Comparison of ENCODE assay signal across 9 mouse cellular contexts in the genomic region with DNA sequence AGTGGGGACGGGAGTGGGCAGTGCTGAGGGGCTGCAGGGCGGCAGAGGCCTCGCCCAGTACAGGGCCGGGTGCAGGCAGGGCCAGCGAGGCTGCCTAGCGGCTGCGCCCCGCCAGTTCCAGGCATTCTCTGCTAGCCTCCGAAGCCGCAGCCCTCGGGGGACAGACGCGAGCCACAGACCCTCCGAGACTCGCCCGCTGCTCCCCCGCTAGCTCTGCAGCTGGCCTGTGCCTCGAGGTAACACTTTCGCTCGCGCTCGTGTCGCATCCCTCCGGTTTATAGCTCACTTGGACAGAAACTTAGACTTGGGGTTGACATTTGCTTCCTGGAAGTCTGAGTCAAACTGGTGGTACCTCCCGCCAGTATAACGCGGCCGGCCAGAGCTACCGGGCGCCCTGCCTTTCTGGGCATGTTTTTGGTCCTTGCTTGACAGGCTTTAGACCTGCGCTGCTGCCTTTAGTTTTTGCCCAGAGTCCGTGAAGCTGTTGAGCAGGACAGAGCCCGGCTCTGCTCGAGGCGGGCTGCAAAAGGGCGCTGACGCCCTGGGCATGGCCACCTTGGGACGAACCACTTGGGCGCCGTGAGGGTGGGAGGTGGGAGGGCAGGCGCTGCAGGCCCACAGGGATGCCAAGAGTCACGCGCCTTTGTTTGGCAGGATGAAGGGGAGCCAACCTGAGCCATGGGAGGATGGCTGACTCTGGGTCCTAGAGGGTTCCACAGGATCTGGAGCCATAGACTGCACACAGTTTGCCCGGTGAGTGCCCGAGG. TPM values are rescaled to one million over a fixed set of nuclear protein-coding genes. Genes with fewer than 3 reads are reported as not detected.
DNase-seq lines count a peak whose midpoint lies in the region; ATAC-seq and TF ChIP-seq lines count a peak whose summit lies in the region.
"Had no signal": no experiment of that assay in that cellular context is flagged by ENCODE, and none has a peak within 500 bp of the region (broad histone marks: within the 10 kb centered on the region; RNA-seq: fewer than 3 reads in every experiment).

No protein-coding gene starts in this region.

- peak overlapping the region; percentile 64 for H3K9ac ChIP-seq in hindbrain, embryonic 12.5 days
- peak overlapping the region; percentile 67 for H3K9ac ChIP-seq in liver, embryonic 15.5 days

- H3K79me2 ChIP-seq in C2C12 (ENCODE audit: control insufficient read depth, insufficient read depth): peaks cover 25% of the 10 kb centered on the region

- peaks cover 51% of the 10 kb centered on the region for H3K4me1 ChIP-seq in hindbrain, embryonic 12.5 days
- peaks cover 69% of the 10 kb centered on the region for H3K4me1 ChIP-seq in liver, embryonic 15.5 days (replicated peaks)

- peaks cover 13% of the 10 kb centered on the region for H3K79me3 ChIP-seq in C2C12 (ENCODE audit: low read depth)

- no peak for DNase-seq in gastrocnemius, adult 2 months
- DNase-seq in gastrocnemius, postnatal 36 days: no peak
- peak; percentile 43 to 63 for DNase-seq in cerebellum, postnatal 14 days
- DNase-seq in urinary bladder, postnatal 10 days (ENCODE audit: low spot score): no peak

- no peak for TF ChIP-seq CTCF in gastrocnemius, adult 2 months (IDR thresholded peaks at IDR 0.05)
- no peak for TF ChIP-seq CTCF in C2C12 (IDR thresholded peaks at IDR 0.05; ENCODE audit: control insufficient read depth, insufficient read depth, insufficient read length)

- intact Hi-C loops in gastrocnemius, adult 2 months (cut with DNase I): no loop called here
- intact Hi-C loops in gastrocnemius, postnatal 36 days (cut with DNase I): no loop called here

- no peaks in the 10 kb centered on the region for H3K9me3 ChIP-seq in hindbrain, embryonic 12.5 days (replicated peaks)
- no peaks in the 10 kb centered on the region for H3K9me3 ChIP-seq in liver, embryonic 15.5 days (replicated peaks)

- H3K4me3 ChIP-seq in gastrocnemius, adult 2 months: peak overlapping the region; percentile 87
- peak overlapping the region; percentile 41 for H3K4me3 ChIP-seq in C2C12 (ENCODE audit: insufficient read depth, poor library complexity, severe bottlenecking)
- H3K4me3 ChIP-seq in hindbrain, embryonic 12.5 days: peak overlapping the region; percentile 46; the same call in 1 of the 2 replicates
- peak overlapping the region; percentile 74 for H3K4me3 ChIP-seq in liver, embryonic 15.5 days (replicated peaks)

- H3K27ac ChIP-seq in gastrocnemius, adult 2 months: peak overlapping the region; percentile 98
- peak overlapping the region; percentile 89 for H3K27ac ChIP-seq in hindbrain, embryonic 12.5 days
- H3K27ac ChIP-seq in liver, embryonic 15.5 days (replicated peaks): peak overlapping the region; percentile 89

- H3K27me3 ChIP-seq in C2C12 (ENCODE audit: control insufficient read depth, insufficient read depth, insufficient read length): no peaks in the 10 kb centered on the region
- H3K27me3 ChIP-seq in hindbrain, embryonic 12.5 days: no peaks in the 10 kb centered on the region
- H3K27me3 ChIP-seq in liver, embryonic 15.5 days: no peaks in the 10 kb centered on the region; the same call in 1 of the 2 replicates
- H3K27me3 ChIP-seq: Patski had no signal

- peak overlapping the region; percentile 9 for H3ac ChIP-seq in C2C12 (ENCODE audit: control insufficient read depth, insufficient read length, low read depth)

- 83% methylated on average over 45 of the region's 45 CpGs for WGBS in hindbrain, embryonic 12.5 days
- 89% methylated on average over 45 of the region's 45 CpGs for WGBS in liver, embryonic 15.5 days (ENCODE audit: insufficient replicate concordance)

- H3K4me2 ChIP-seq in hindbrain, embryonic 12.5 days (replicated peaks): peak overlapping the region; percentile 65
- H3K4me2 ChIP-seq in liver, embryonic 15.5 days: peak overlapping the region; percentile 84

- ATAC-seq in hindbrain, embryonic 12.5 days (ENCODE audit: low FRiP score): no peak
- no peak for ATAC-seq in liver, embryonic 15.5 days (ENCODE audit: insufficient read depth)
- ATAC-seq in granulocyte monocyte progenitor cell, adult 5-6 weeks (replicated peaks; ENCODE audit: poor library complexity, severe bottlenecking): no peak
- ATAC-seq: Patski had no signal

- peaks cover 31% of the 10 kb centered on the region for H3K36me3 ChIP-seq in C2C12 (ENCODE audit: control insufficient read depth, insufficient read depth)
- H3K36me3 ChIP-seq in hindbrain, embryonic 12.5 days: peaks cover 32% of the 10 kb centered on the region
- H3K36me3 ChIP-seq in liver, embryonic 15.5 days (replicated peaks): peaks cover 30% of the 10 kb centered on the region

TF ChIP-seq in C2C12, 6 proteins besides CTCF, POLR2A, EP300 and RAD21:
- TF ChIP-seq MYOG (IDR thresholded peaks at IDR 0.05; ENCODE audit: control insufficient read depth, extremely low read depth, insufficient read length) (no peak), FOSL1 (IDR thresholded peaks at IDR 0.05; ENCODE audit: insufficient read depth, low read length, poor library complexity, severe bottlenecking) (no peak), USF1 (IDR thresholded peaks at IDR 0.05; ENCODE audit: low read depth) (no peak), MAX (IDR thresholded peaks at IDR 0.05) (no peak), MYOD1 (IDR thresholded peaks at IDR 0.05; ENCODE audit: control insufficient read depth, insufficient read length, low read depth) (no peak), CEBPB (IDR thresholded peaks at IDR 0.05; ENCODE audit: low read depth) (no peak)

RNA-seq across cellular contexts. Expression of a gene that starts 0.8 kb away (rescaled TPM):
- total RNA-seq in gastrocnemius, adult 2 months (2021): 1 to 10 TPM; 6.6 to 7.1 TPM
- total RNA-seq in gastrocnemius, postnatal 36 days (2021): 1 to 10 TPM; 4.7 to 5.1 TPM
- 33.4 TPM for polyA plus RNA-seq in C2C12 (2012; fragmentation: generic; extraction: Trizol)
- 12.0 and 13.3 TPM in 2 replicates for polyA plus RNA-seq in hindbrain, embryonic 12.5 days (2016; fragmentation: Nextera tagmentation; extraction: Ambion mirVana)
- 8.9 and 10.1 TPM in 2 replicates for polyA plus RNA-seq in liver, embryonic 15.5 days (2015; fragmentation: Nextera tagmentation; extraction: Ambion mirVana)
- total RNA-seq in granulocyte monocyte progenitor cell, adult 5-6 weeks (2014; fragmentation: Nextera tagmentation): 17.2 and 43.4 TPM in 2 replicates
- 11.2 and 11.5 TPM in 2 replicates for total RNA-seq in granulocyte monocyte progenitor cell, adult 5-6 weeks (2017)

RNA-seq across cellular contexts. Expression of a gene that starts 6.2 kb away (rescaled TPM):
- 10 to 100 TPM; 22.1 to 30.7 TPM for total RNA-seq in gastrocnemius, adult 2 months (2021)
- total RNA-seq in gastrocnemius, postnatal 36 days (2021): 10 to 100 TPM; 22.6 to 28.3 TPM
- 30.9 TPM for polyA plus RNA-seq in C2C12 (2012; fragmentation: generic; extraction: Trizol)
- polyA plus RNA-seq in hindbrain, embryonic 12.5 days (2016; fragmentation: Nextera tagmentation; extraction: Ambion mirVana): 235 and 271 TPM in 2 replicates
- 13.1 and 17.0 TPM in 2 replicates for polyA plus RNA-seq in liver, embryonic 15.5 days (2015; fragmentation: Nextera tagmentation; extraction: Ambion mirVana)
- 25.3 and 70.7 TPM in 2 replicates for total RNA-seq in granulocyte monocyte progenitor cell, adult 5-6 weeks (2014; fragmentation: Nextera tagmentation)
- total RNA-seq in granulocyte monocyte progenitor cell, adult 5-6 weeks (2017): 36.8 and 40.7 TPM in 2 replicates

RNA-seq across cellular contexts. Expression of a gene that starts 7.3 kb away (rescaled TPM):
- under 1 TPM; 0.23 to 0.73 TPM for total RNA-seq in gastrocnemius, adult 2 months (2021)
- total RNA-seq in gastrocnemius, postnatal 36 days (2021): under 1 TPM; 0.27 to 0.31 TPM
- 3.2 TPM for polyA plus RNA-seq in C2C12 (2012; fragmentation: generic; extraction: Trizol)
- polyA plus RNA-seq in hindbrain, embryonic 12.5 days (2016; fragmentation: Nextera tagmentation; extraction: Ambion mirVana): 49.3 and 50.5 TPM in 2 replicates
- polyA plus RNA-seq in liver, embryonic 15.5 days (2015; fragmentation: Nextera tagmentation; extraction: Ambion mirVana): 0.56 and 0.61 TPM in 2 replicates
- not detected in 2 replicates for total RNA-seq in granulocyte monocyte progenitor cell, adult 5-6 weeks (2014; fragmentation: Nextera tagmentation)
- 0.05 TPM in 1 of 2 replicates, not detected in the other for total RNA-seq in granulocyte monocyte progenitor cell, adult 5-6 weeks (2017)

RNA-seq across cellular contexts. Expression of a gene that starts 23.9 kb away (rescaled TPM):
- total RNA-seq in gastrocnemius, adult 2 months (2021): 10 to 100 TPM; 34.3 to 39.8 TPM
- total RNA-seq in gastrocnemius, postnatal 36 days (2021): 10 to 100 TPM; 37.6 to 49.3 TPM
- 77.5 TPM for polyA plus RNA-seq in C2C12 (2012; fragmentation: generic; extraction: Trizol)
- 42.1 and 54.5 TPM in 2 replicates for polyA plus RNA-seq in hindbrain, embryonic 12.5 days (2016; fragmentation: Nextera tagmentation; extraction: Ambion mirVana)
- polyA plus RNA-seq in liver, embryonic 15.5 days (2015; fragmentation: Nextera tagmentation; extraction: Ambion mirVana): 2.9 and 3.1 TPM in 2 replicates
- total RNA-seq in granulocyte monocyte progenitor cell, adult 5-6 weeks (2014; fragmentation: Nextera tagmentation): 26.7 and 36.8 TPM in 2 replicates
- 10.0 and 17.4 TPM in 2 replicates for total RNA-seq in granulocyte monocyte progenitor cell, adult 5-6 weeks (2017)

RNA-seq across cellular contexts. Expression of a gene that starts 31.3 kb away (rescaled TPM):
- total RNA-seq in gastrocnemius, adult 2 months (2021): 1 to 10 TPM; 1.8 to 2.3 TPM
- total RNA-seq in gastrocnemius, postnatal 36 days (2021): 1 to 10 TPM; 1.4 to 2.1 TPM
- 12.1 TPM for polyA plus RNA-seq in C2C12 (2012; fragmentation: generic; extraction: Trizol)
- polyA plus RNA-seq in hindbrain, embryonic 12.5 days (2016; fragmentation: Nextera tagmentation; extraction: Ambion mirVana): 18.4 and 22.3 TPM in 2 replicates
- polyA plus RNA-seq in liver, embryonic 15.5 days (2015; fragmentation: Nextera tagmentation; extraction: Ambion mirVana): 0.35 and 0.51 TPM in 2 replicates
- total RNA-seq in granulocyte monocyte progenitor cell, adult 5-6 weeks (2014; fragmentation: Nextera tagmentation): 0.73 and 5.3 TPM in 2 replicates
- 0.36 TPM in 1 of 2 replicates, not detected in the other for total RNA-seq in granulocyte monocyte progenitor cell, adult 5-6 weeks (2017)

Comparison
In these comparisons a context has a peak if more than half of its experiments do, and no peak if none do; other contexts are left out.
1. DNase-seq: peak in cerebellum, postnatal 14 days (2 of 2); none in gastrocnemius, adult 2 months (single experiment), gastrocnemius, postnatal 36 days (0 of 2) and urinary bladder, postnatal 10 days (single experiment).
2. Peak in every context shown above with its lines, with median percentiles within 50 percentile points of each other: H3K27ac ChIP-seq and H3K4me3 ChIP-seq.